Mouse (Mus musculus): ENCODE results near the gene Tyrobp. TPM values are rescaled to one million over a fixed set of nuclear protein-coding genes. Genes with fewer than 3 reads are reported as not detected.

Tyrobp gene
- total and polyA plus RNA-seq, 3 experiments, result 12.5 to 92.7 (median 12.9) TPM

- H3K27me3 ChIP-seq (ENCODE audit: insufficient read depth, low read length), result peaks cover 20% of the 10 kb centered on the region
- ATAC-seq (ENCODE audit: extremely low read depth, insufficient number of reproducible peaks, low FRiP score, poor library complexity, severe bottlenecking) (no peak), DNase-seq (ENCODE audit: low spot score) (no peak)
- TF ChIP-seq CTCF (IDR thresholded peaks at IDR 0.05; ENCODE audit: low read depth, low read length), result no peak
- TF ChIP-seq GATA1 (IDR thresholded peaks at IDR 0.05; ENCODE audit: borderline replicate concordance, low read length), result no peak
- no peak for TF ChIP-seq TAL1 (conservative IDR thresholded peaks at IDR 0.05; ENCODE audit: low read depth, low read length)
- TF ChIP-seq GATA2 (IDR thresholded peaks at IDR 0.05; ENCODE audit: borderline replicate concordance, low read depth, low read length), result no peak
- no peak for TF ChIP-seq POLR2AphosphoS5 (IDR thresholded peaks at IDR 0.05; ENCODE audit: insufficient replicate concordance, low read depth, low read length)
- H3K4me3 ChIP-seq (ENCODE audit: low read depth, low read length), result no peak overlapping the region
- no peaks in the 10 kb centered on the region for H3K36me3 ChIP-seq (replicated peaks)
- no peaks in the 10 kb centered on the region for H3K9me3 ChIP-seq (replicated peaks)
- H3K4me1 ChIP-seq (ENCODE audit: insufficient read depth, low read depth, low read length), result no peaks in the 10 kb centered on the region
Observed at GRCm38 (mm10) chr7:30453766-30454165, 40.2 kb downstream of the Tyrobp start.

- H3K27me3 ChIP-seq (ENCODE audit: insufficient read depth, low read length), result peaks cover 20% of the 10 kb centered on the region
- no peaks in the 10 kb centered on the region for H3K4me1 ChIP-seq (ENCODE audit: insufficient read depth, low read depth, low read length)
- TF ChIP-seq POLR2AphosphoS5 (IDR thresholded peaks at IDR 0.05; ENCODE audit: insufficient replicate concordance, low read depth, low read length) (no peak), CTCF (IDR thresholded peaks at IDR 0.05; ENCODE audit: low read depth, low read length) (no peak)
- no peak overlapping the region for H3K4me3 ChIP-seq (ENCODE audit: low read depth, low read length)
- no peaks in the 10 kb centered on the region for H3K36me3 ChIP-seq (replicated peaks)
- ATAC-seq (ENCODE audit: extremely low read depth, insufficient number of reproducible peaks, low FRiP score, poor library complexity, severe bottlenecking) (no peak), DNase-seq (ENCODE audit: low spot score) (no peak)
- no peaks in the 10 kb centered on the region for H3K9me3 ChIP-seq (replicated peaks)
Observed at GRCm38 (mm10) chr7:30454259-30454658, 40.7 kb downstream of the Tyrobp start.

- TF ChIP-seq CTCF (IDR thresholded peaks at IDR 0.05; ENCODE audit: low read depth, low read length) (no peak), GATA1 (IDR thresholded peaks at IDR 0.05; ENCODE audit: borderline replicate concordance, low read length) (no peak), GATA2 (IDR thresholded peaks at IDR 0.05; ENCODE audit: borderline replicate concordance, low read depth, low read length) (no peak), POLR2AphosphoS5 (IDR thresholded peaks at IDR 0.05; ENCODE audit: insufficient replicate concordance, low read depth, low read length) (no peak), TAL1 (conservative IDR thresholded peaks at IDR 0.05; ENCODE audit: low read depth, low read length) (no peak)
- Histone ChIP-seq H3K4me3 (ENCODE audit: low read depth, low read length) (no peak overlapping the region), H3K27me3 (ENCODE audit: insufficient read depth, low read length) (peaks cover 22% of the 10 kb centered on the region), H3K9me3 (replicated peaks) (no peaks in the 10 kb centered on the region), H3K4me1 (ENCODE audit: insufficient read depth, low read depth, low read length) (no peaks in the 10 kb centered on the region), H3K36me3 (replicated peaks) (no peaks in the 10 kb centered on the region)
- no peak for DNase-seq (ENCODE audit: low spot score)
- no peak for ATAC-seq (ENCODE audit: extremely low read depth, insufficient number of reproducible peaks, low FRiP score, poor library complexity, severe bottlenecking)
Observed at GRCm38 (mm10) chr7:30456487-30456886, 42.9 kb downstream of the Tyrobp start.

GRCm38 (mm10) chr7:30456911-30457628, 43.5 kb downstream of the Tyrobp start:
- ATAC-seq (ENCODE audit: extremely low read depth, insufficient number of reproducible peaks, low FRiP score, poor library complexity, severe bottlenecking), result no peak
- TF ChIP-seq GATA2 (IDR thresholded peaks at IDR 0.05; ENCODE audit: borderline replicate concordance, low read depth, low read length) (no peak), TAL1 (conservative IDR thresholded peaks at IDR 0.05; ENCODE audit: low read depth, low read length) (no peak), CTCF (IDR thresholded peaks at IDR 0.05; ENCODE audit: low read depth, low read length) (no peak), POLR2AphosphoS5 (IDR thresholded peaks at IDR 0.05; ENCODE audit: insufficient replicate concordance, low read depth, low read length) (no peak), GATA1 (IDR thresholded peaks at IDR 0.05; ENCODE audit: borderline replicate concordance, low read length) (no peak)

GRCm38 (mm10) chr7:30457629-30458330, 44.2 kb downstream of the Tyrobp start, which contains the start of the genes Kirrel2 and Nphs1:
TSS of gene Kirrel2 (minus strand) at chr7:30457690.
TSS of gene Nphs1 (plus strand) at chr7:30458315.
- no peak for DNase-seq (ENCODE audit: low spot score)
- Histone ChIP-seq H3K4me3 (ENCODE audit: low read depth, low read length) (no peak within 1 kb of the TSS), H3K36me3 (replicated peaks) (no peaks in the 10 kb centered on the region), H3K9me3 (replicated peaks) (no peaks in the 10 kb centered on the region), H3K4me1 (ENCODE audit: insufficient read depth, low read depth, low read length) (no peaks in the 10 kb centered on the region), H3K27me3 (ENCODE audit: insufficient read depth, low read length) (peaks cover 25% of the 10 kb centered on the region)
- no peak for TF ChIP-seq TAL1 (conservative IDR thresholded peaks at IDR 0.05; ENCODE audit: low read depth, low read length)
- no peak for TF ChIP-seq GATA1 (IDR thresholded peaks at IDR 0.05; ENCODE audit: borderline replicate concordance, low read length)
- TF ChIP-seq GATA2 (IDR thresholded peaks at IDR 0.05; ENCODE audit: borderline replicate concordance, low read depth, low read length), result no peak
- no peak for TF ChIP-seq CTCF (IDR thresholded peaks at IDR 0.05; ENCODE audit: low read depth, low read length)
- no peak for TF ChIP-seq POLR2AphosphoS5 (IDR thresholded peaks at IDR 0.05; ENCODE audit: insufficient replicate concordance, low read depth, low read length)
- no peak for ATAC-seq (ENCODE audit: extremely low read depth, insufficient number of reproducible peaks, low FRiP score, poor library complexity, severe bottlenecking)

More at GRCm38 (mm10) chr7:30456911-30457628, 43.5 kb downstream of the Tyrobp start:
- no peak for DNase-seq (ENCODE audit: low spot score)
- Histone ChIP-seq H3K36me3 (replicated peaks) (no peaks in the 10 kb centered on the region), H3K4me3 (ENCODE audit: low read depth, low read length) (no peak overlapping the region), H3K27me3 (ENCODE audit: insufficient read depth, low read length) (peaks cover 22% of the 10 kb centered on the region), H3K4me1 (ENCODE audit: insufficient read depth, low read depth, low read length) (no peaks in the 10 kb centered on the region), H3K9me3 (replicated peaks) (no peaks in the 10 kb centered on the region)

GRCm38 (mm10) chr7:30459484-30459883, 45.9 kb downstream of the Tyrobp start:
- no peak for ATAC-seq (ENCODE audit: extremely low read depth, insufficient number of reproducible peaks, low FRiP score, poor library complexity, severe bottlenecking)
- H3K9me3 ChIP-seq (replicated peaks), result no peaks in the 10 kb centered on the region
- H3K4me3 ChIP-seq (ENCODE audit: low read depth, low read length), result no peak overlapping the region
- no peaks in the 10 kb centered on the region for H3K36me3 ChIP-seq (replicated peaks)
- TF ChIP-seq TAL1 (conservative IDR thresholded peaks at IDR 0.05; ENCODE audit: low read depth, low read length) (no peak), CTCF (IDR thresholded peaks at IDR 0.05; ENCODE audit: low read depth, low read length) (no peak), POLR2AphosphoS5 (IDR thresholded peaks at IDR 0.05; ENCODE audit: insufficient replicate concordance, low read depth, low read length) (no peak), GATA2 (IDR thresholded peaks at IDR 0.05; ENCODE audit: borderline replicate concordance, low read depth, low read length) (no peak), GATA1 (IDR thresholded peaks at IDR 0.05; ENCODE audit: borderline replicate concordance, low read length) (no peak)
- peaks cover 25% of the 10 kb centered on the region for H3K27me3 ChIP-seq (ENCODE audit: insufficient read depth, low read length)
- DNase-seq (ENCODE audit: low spot score), result no peak
- H3K4me1 ChIP-seq (ENCODE audit: insufficient read depth, low read depth, low read length), result no peaks in the 10 kb centered on the region

Measured in G1E (cell line).